Mouse (Mus musculus) limb, embryonic 10.5 days (tissue): ENCODE data around the gene Sct. TPM values are rescaled to one million over a fixed set of nuclear protein-coding genes. Genes with fewer than 3 reads are reported as not detected.
A peak's percentile ranks its signal among the peaks of the same experiment; 100 is the strongest.

Source experiments
- DNase-seq: peaks from one replicate; pipeline ENCODE4 v3.0.0-alpha.2; 2017; ENCODE audit warnings: low spot score
- H3K27ac ChIP-seq: fragments of 300-500 bp; sonication (generic); 2 replicates; pipeline ENCODE4 v1.5.1; 2016; ENCODE audit warnings: mild to moderate bottlenecking
- H3K27me3 ChIP-seq: fragments of 300-500 bp; sonication (generic); 2 replicates; pipeline ENCODE4 v1.6.1; 2016; ENCODE audit warnings: low read depth, mild to moderate bottlenecking; ENCODE audit not compliant: poor library complexity, severe bottlenecking
- H3K36me3 ChIP-seq: fragments of 300-500 bp; sonication (generic); 2 replicates; pipeline ENCODE4 v1.6.1; 2016; ENCODE audit warnings: mild to moderate bottlenecking, moderate library complexity
- H3K4me1 ChIP-seq: fragments of 300-500 bp; sonication (generic); 2 replicates; pipeline ENCODE4 v1.6.1; 2016
- H3K4me3 ChIP-seq: fragments of 300-500 bp; sonication (generic); 2 replicates; pipeline ENCODE4 v1.5.1; 2016; ENCODE audit warnings: mild to moderate bottlenecking, moderate library complexity
- H3K9me3 ChIP-seq: fragments of 300-500 bp; sonication (generic); replicated peaks from 2 replicates; pipeline ENCODE4 v1.6.1; 2016; ENCODE audit warnings: mild to moderate bottlenecking
- WGBS: fragments of 180-500 bp; shearing (Covaris S2); methylation state at CpG from one replicate; pipeline ENCODE4 v1.1.7; 2016; 5-methylcytosine and 5-hydroxymethylcytosine counted together
- polyA plus RNA-seq: library from polyadenylated mRNA; unstranded; fragments of >200 nt; fragmentation: Nextera tagmentation; extraction: Ambion mirVana; gene quantifications from 2 replicates; pipeline ENCODE4 v1.2.1, GENCODE M21; 2016

The Sct gene
- polyA plus RNA-seq, 1 experiment from 2014 or later = 9.7 TPM

- no peaks in the 10 kb centered on the region for H3K27me3 ChIP-seq
- no peak for DNase-seq
- H3K4me3 ChIP-seq = no peak overlapping the region
- no peaks in the 10 kb centered on the region for H3K4me1 ChIP-seq
- no peak overlapping the region for H3K27ac ChIP-seq
- H3K36me3 ChIP-seq = peaks cover 97% of the 10 kb centered on the region
- WGBS = 96% methylated on average over 1 of the region's 1 CpGs
- no peaks in the 10 kb centered on the region for H3K9me3 ChIP-seq
These were observed 23.9 kb upstream of the Sct start for GRCm38 (mm10) chr7:141302702-141303268.

DNA sequence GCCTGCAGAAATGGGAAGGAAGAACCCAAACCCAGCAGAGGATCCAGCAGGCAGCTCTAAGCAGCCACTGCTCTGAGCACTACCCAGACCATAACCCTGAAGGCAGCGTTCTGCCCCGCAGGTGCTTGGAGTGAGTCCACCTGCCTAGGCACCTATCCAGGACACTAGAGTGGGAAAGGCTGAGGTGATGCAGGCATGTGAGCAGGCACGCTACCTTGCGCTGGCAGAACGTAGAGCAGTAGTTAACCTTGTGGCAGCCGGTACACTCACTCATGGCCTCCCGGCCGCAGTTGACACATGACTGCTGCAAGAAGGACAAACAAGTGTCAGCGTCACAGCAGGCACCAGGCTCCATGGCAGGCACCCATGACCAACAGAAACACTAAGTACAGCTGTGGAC, 22.5 kb upstream of the Sct start:
- H3K27ac ChIP-seq = no peak overlapping the region
- H3K4me3 ChIP-seq = no peak overlapping the region
- WGBS = 98% methylated on average over 9 of the region's 9 CpGs
- H3K27me3 ChIP-seq = peaks cover 6% of the 10 kb centered on the region
- no peaks in the 10 kb centered on the region for H3K9me3 ChIP-seq
- peaks cover 97% of the 10 kb centered on the region for H3K36me3 ChIP-seq
- DNase-seq = no peak
- no peaks in the 10 kb centered on the region for H3K4me1 ChIP-seq

DNA sequence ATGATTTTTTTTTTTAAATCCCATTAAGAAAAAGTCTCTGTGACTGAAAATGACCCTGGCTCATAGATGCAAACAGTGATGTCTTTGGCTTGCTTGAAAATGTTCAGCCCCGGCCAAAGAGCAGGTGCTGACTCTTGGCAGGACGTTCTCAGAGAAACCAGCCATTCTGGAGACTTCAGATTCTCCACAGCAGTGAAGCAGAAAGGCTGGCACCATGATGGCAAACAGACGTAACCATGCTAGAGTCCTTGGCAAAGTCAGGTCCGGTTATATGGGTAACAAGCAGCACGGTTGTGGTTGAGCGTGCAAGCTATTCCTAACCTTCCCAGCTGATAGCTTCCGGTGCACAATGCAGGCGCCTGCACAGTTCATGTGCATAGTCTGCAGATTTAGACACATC, 20.2 kb upstream of the Sct start:
- Histone ChIP-seq H3K36me3 (peaks cover 75% of the 10 kb centered on the region), H3K27ac (no peak overlapping the region), H3K9me3 (no peaks in the 10 kb centered on the region), H3K4me1 (peaks cover 7% of the 10 kb centered on the region), H3K4me3 (no peak overlapping the region), H3K27me3 (peaks cover 29% of the 10 kb centered on the region)
- no peak for DNase-seq
- WGBS = 95% methylated on average over 8 of the region's 8 CpGs

DNA sequence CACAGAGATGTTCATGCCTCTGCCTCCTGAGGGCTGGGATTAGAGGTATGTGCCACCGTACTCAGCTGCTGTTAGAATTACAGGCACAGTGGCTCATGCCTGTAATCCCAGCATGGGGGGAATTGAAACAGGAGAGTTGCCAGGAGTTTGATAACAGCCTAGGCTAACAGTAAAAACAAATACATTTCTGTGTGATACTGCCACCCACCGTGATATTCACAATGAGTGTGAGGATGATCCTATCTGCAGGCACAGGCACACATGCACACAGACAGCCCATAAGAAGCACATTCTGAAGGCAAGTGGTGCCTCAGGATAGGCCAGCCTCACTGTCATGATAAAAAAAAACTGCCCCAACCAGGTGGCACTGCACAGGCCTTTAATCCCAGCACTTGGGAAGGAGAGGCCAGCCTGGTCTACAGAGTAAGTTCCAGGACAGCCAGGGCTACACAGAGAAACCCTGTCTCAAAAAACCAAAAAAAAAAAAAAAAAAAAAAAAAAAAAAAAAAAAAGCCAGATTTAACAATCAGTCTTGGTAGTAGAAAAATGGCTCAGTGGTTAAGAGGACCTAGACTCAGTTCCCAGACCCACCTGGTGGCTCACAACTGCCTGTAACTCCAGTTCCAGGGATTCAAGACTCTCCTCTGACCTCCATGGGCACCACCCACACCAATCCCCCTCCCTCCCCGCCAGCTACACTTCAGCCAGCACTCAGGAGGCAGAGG, 19.2 kb upstream of the Sct start:
- H3K4me3 ChIP-seq = no peak overlapping the region
- peaks cover 16% of the 10 kb centered on the region for H3K4me1 ChIP-seq
- H3K9me3 ChIP-seq = no peaks in the 10 kb centered on the region
- H3K36me3 ChIP-seq = peaks cover 64% of the 10 kb centered on the region
- no peak for DNase-seq
- no peak overlapping the region for H3K27ac ChIP-seq
- 85% methylated on average over 3 of the region's 3 CpGs for WGBS
- peaks cover 39% of the 10 kb centered on the region for H3K27me3 ChIP-seq

DNA sequence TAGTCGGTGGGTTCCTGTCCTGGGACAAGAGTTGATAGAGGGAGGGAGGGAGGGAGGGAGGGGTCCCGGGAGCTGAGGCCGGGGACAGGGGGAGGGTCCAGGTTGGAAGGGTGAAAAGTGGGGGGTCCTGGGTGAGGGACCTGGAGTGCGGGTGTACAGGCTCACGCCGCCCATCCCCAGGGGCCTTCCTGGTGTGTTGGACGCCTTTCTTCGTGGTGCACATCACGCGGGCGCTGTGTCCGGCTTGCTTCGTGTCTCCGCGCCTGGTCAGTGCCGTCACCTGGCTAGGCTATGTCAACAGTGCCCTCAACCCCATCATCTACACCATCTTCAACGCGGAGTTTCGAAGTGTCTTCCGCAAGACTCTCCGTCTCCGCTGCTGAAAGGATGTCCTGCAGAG, 15.5 kb upstream of the Sct start:
- peaks cover 28% of the 10 kb centered on the region for H3K36me3 ChIP-seq
- peaks cover 74% of the 10 kb centered on the region for H3K27me3 ChIP-seq
- H3K27ac ChIP-seq = peak overlapping the region; percentile 48; the same call in 1 of the 2 replicates
- peaks cover 31% of the 10 kb centered on the region for H3K4me1 ChIP-seq
- peak overlapping the region; percentile 49 for H3K4me3 ChIP-seq
- peak; percentile 60 for DNase-seq
- WGBS = 10% methylated on average over 22 of the region's 22 CpGs
- no peaks in the 10 kb centered on the region for H3K9me3 ChIP-seq

- Histone ChIP-seq H3K9me3 (no peaks in the 10 kb centered on the region), H3K36me3 (peaks cover 23% of the 10 kb centered on the region), H3K4me3 (peak overlapping the region; percentile 49), H3K4me1 (peaks cover 31% of the 10 kb centered on the region), H3K27ac (peak overlapping the region; percentile 48), H3K27me3 (peaks cover 74% of the 10 kb centered on the region)
- WGBS = 1% methylated on average over 53 of the region's 53 CpGs
- peak; percentile 74 for DNase-seq
These were observed 15.0 kb upstream of the Sct start for GRCm38 (mm10) chr7:141293852-141294471.

DNA sequence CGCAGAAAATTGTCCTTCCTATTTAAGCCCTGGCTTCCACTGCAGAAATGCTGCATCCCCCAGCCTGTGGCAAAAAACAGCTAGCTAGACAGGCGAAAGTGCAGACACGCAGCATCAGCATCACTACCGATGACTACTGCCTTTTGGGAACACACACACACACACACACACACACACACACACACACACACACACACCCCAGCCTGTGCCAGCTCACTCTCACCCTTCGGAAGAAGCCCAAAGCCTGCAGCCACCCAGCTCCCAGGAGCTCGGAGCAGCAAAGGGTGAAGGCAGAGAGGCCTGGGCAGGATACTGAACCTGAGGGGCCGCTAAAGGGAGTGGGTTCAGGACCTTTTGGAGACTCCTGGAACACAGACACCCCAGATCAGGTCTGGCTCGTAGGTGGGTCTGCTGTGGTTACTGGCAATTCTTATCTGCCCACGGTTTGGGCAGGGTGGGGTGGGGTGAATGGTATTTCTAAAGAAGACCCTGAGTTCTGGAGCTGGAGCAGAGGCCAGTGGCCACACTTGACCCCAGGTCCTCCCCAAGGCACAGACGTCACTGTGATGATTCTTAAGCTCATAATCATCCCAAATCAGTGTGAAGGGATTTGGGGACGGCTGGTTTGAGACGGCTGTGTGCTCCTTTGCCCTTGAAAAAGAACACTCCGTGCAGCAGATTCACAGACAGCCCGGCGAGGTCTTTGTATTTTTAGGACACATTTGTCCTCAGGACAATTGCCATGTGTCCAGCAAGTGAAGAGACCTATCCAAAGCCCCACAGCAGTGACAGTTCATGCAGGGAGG, 13.9 kb upstream of the Sct start:
- DNase-seq = peak; percentile 54
- Histone ChIP-seq H3K9me3 (no peaks in the 10 kb centered on the region), H3K36me3 (peaks cover 14% of the 10 kb centered on the region), H3K4me3 (peak overlapping the region; percentile 65), H3K27ac (peak overlapping the region; percentile 84; the same call in 1 of the 2 replicates), H3K4me1 (peaks cover 31% of the 10 kb centered on the region), H3K27me3 (peaks cover 74% of the 10 kb centered on the region)
- WGBS = 42% methylated on average over 15 of the region's 15 CpGs

GRCm38 (mm10) chr7:141291921-141292582, 13.1 kb upstream of the Sct start, which contains the start of gene Drd4:
Drd4 (plus strand) TSS chr7:141292006.
- WGBS = 2% methylated on average over 46 of the region's 46 CpGs
- peak within 1 kb of the TSS; percentile 84 for H3K27ac ChIP-seq
- peaks cover 71% of the 10 kb centered on the region for H3K27me3 ChIP-seq
- peak; percentile 80 for DNase-seq
- peaks cover 31% of the 10 kb centered on the region for H3K4me1 ChIP-seq
- peak within 1 kb of the TSS; percentile 65 for H3K4me3 ChIP-seq
- H3K9me3 ChIP-seq = no peaks in the 10 kb centered on the region
- peaks cover 6% of the 10 kb centered on the region for H3K36me3 ChIP-seq

GRCm38 (mm10) chr7:141288042-141288441, 9.1 kb upstream of the Sct start:
- peaks cover 34% of the 10 kb centered on the region for H3K27me3 ChIP-seq
- H3K4me1 ChIP-seq = peaks cover 15% of the 10 kb centered on the region
- WGBS = 85% methylated on average over 3 of the region's 3 CpGs
- no peak overlapping the region for H3K4me3 ChIP-seq
- no peaks in the 10 kb centered on the region for H3K36me3 ChIP-seq
- H3K9me3 ChIP-seq = no peaks in the 10 kb centered on the region
- DNase-seq = no peak
- no peak overlapping the region for H3K27ac ChIP-seq

DNA sequence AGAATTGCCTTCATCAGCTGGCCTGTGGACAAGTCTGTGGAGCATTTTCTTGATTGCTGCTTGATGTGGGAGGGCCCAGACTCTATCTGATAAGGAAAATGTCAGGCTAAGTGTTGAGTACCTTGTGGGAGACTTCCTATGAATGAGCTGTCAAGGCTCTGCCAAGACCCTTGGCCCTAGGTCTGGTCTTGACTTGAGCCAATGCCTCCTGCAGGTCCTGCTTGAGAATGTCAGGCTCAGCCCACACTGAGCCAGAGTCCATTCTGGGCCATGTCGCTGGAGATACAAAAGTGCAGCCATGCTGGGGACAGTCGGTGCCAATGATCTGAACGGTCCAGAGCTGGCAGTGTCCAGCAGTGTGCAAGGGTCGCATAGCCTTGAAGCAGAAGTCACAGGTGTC, 3.8 kb upstream of the Sct start:
- no peaks in the 10 kb centered on the region for H3K9me3 ChIP-seq
- peaks cover 19% of the 10 kb centered on the region for H3K4me1 ChIP-seq
- DNase-seq = no peak
- no peaks in the 10 kb centered on the region for H3K36me3 ChIP-seq
- no peak overlapping the region for H3K27ac ChIP-seq
- peaks cover 16% of the 10 kb centered on the region for H3K27me3 ChIP-seq
- WGBS = 87% methylated on average over 4 of the region's 4 CpGs
- H3K4me3 ChIP-seq = no peak overlapping the region

DNA sequence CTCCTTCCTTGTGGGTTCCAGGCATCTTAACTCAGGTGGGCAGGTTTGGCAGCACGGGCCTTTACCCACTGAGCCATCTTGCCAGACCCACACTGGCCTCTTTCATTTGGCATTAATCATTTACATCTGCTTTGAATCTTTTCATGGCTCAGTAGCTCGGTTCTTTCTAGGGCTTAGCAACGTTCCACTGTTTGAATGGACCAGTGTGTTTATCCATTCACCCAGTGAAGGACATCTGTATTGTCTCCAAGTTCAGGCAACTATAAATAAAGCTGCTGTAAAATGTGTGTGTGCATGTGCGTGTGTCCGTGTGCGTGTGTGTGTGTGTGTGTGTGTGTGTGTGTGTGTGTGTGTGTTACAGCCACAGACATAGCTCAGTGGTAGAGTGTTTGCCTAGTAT, 2.5 kb upstream of the Sct start:
- peaks cover 32% of the 10 kb centered on the region for H3K4me1 ChIP-seq
- WGBS = 76% methylated on average over 6 of the region's 6 CpGs

More for the DNA sequence above, 2.5 kb upstream of the Sct start:
- H3K27me3 ChIP-seq = peaks cover 18% of the 10 kb centered on the region
- no peak overlapping the region for H3K27ac ChIP-seq
- H3K4me3 ChIP-seq = no peak overlapping the region
- no peak for DNase-seq
- H3K36me3 ChIP-seq = no peaks in the 10 kb centered on the region
- no peaks in the 10 kb centered on the region for H3K9me3 ChIP-seq
